Mouse (Mus musculus) heart, adult 2 months (tissue): ENCODE results near the gene Ttc4.

Experiments
- CTCF ChIP-seq: fragments of 200-600 bp; IDR thresholded peaks from 2 replicates; pipeline ENCODE4 v1.8.1; 2022; ENCODE audit warnings: antibody characterized with exemption, mild to moderate bottlenecking, moderate library complexity
- EP300 ChIP-seq: fragments of 200-500 bp; IDR thresholded peaks from 2 replicates; pipeline ENCODE4 v1.6.1; 2011; ENCODE audit warnings: low read depth, low read length, control low read depth; ENCODE audit not compliant: insufficient read depth
- POLR2A ChIP-seq: fragments of 200-500 bp; IDR thresholded peaks from 2 replicates; pipeline ENCODE4 v1.6.1; 2011; ENCODE audit warnings: mild to moderate bottlenecking, low read depth, low read length, control low read depth; ENCODE audit not compliant: insufficient read depth

GRCm38 (mm10) chr4:106665673-106666072, 13.1 kb downstream of the Ttc4 start:
- TF ChIP-seq CTCF (no peak), POLR2A (no peak), EP300 (no peak)
